Mouse (Mus musculus) hindbrain, embryonic 16.5 days (tissue): Measurements from ENCODE around the gene Akp3. TPM values are rescaled to one million over a fixed set of nuclear protein-coding genes. Genes with fewer than 3 reads are reported as not detected.

Experiments used
- ATAC-seq: fragments of 200-750 bp; cut with Nextera tagmentation; 2 replicates; pipeline ENCODE4 v1.8.0; 2017; ENCODE audit warnings: moderate TSS enrichment, moderate library complexity
- H3K27ac ChIP-seq: fragments of 300-500 bp; sonication (generic); 2 replicates; pipeline ENCODE4 v1.5.1; 2014; ENCODE audit warnings: low read depth, mild to moderate bottlenecking, control low read depth, low read length, moderate library complexity
- H3K27me3 ChIP-seq: fragments of 300-500 bp; sonication (generic); replicated peaks from 2 replicates; pipeline ENCODE4 v1.6.1; 2014; ENCODE audit warnings: low read length; ENCODE audit not compliant: control insufficient read depth, insufficient read depth
- H3K36me3 ChIP-seq: fragments of 300-500 bp; sonication (generic); 2 replicates; pipeline ENCODE4 v1.6.1; 2014; ENCODE audit warnings: mild to moderate bottlenecking, low read length, moderate library complexity, mixed read lengths; ENCODE audit not compliant: control insufficient read depth, insufficient read depth
- H3K4me1 ChIP-seq: fragments of 300-500 bp; sonication (generic); 2 replicates; pipeline ENCODE4 v1.6.1; 2014; ENCODE audit warnings: low read depth, low read length; ENCODE audit not compliant: control insufficient read depth, insufficient read depth
- H3K4me2 ChIP-seq: fragments of 300-500 bp; sonication (generic); 2 replicates; pipeline ENCODE4 v1.6.1; 2014; ENCODE audit warnings: mild to moderate bottlenecking, low read length, control low read depth, moderate library complexity
- H3K4me3 ChIP-seq: fragments of 300-500 bp; sonication (generic); 2 replicates; pipeline ENCODE4 v1.5.1; 2014; ENCODE audit warnings: mild to moderate bottlenecking, low read length, control low read depth, moderate library complexity
- H3K9ac ChIP-seq: fragments of 300-500 bp; sonication (generic); 2 replicates; pipeline ENCODE4 v1.6.1; 2014; ENCODE audit warnings: low read depth, mild to moderate bottlenecking, control low read depth, low read length, moderate library complexity
- H3K9me3 ChIP-seq: fragments of 300-500 bp; sonication (generic); 2 replicates; pipeline ENCODE4 v1.6.1; 2014; ENCODE audit warnings: mild to moderate bottlenecking, low read length, moderate library complexity; ENCODE audit not compliant: control insufficient read depth
- WGBS: fragments of 180-500 bp; shearing (Covaris S2); extraction: QIAGEN DNeasy Blood & Tissue Kit; methylation state at CpG from one replicate; pipeline ENCODE4 v1.1.7; 2014; 5-methylcytosine and 5-hydroxymethylcytosine counted together
- polyA plus RNA-seq: library from polyadenylated mRNA; unstranded; fragments of >200 nt; fragmentation: Nextera tagmentation; extraction: Ambion mirVana; gene quantifications from 2 replicates; pipeline ENCODE4 v1.2.1, GENCODE M21; 2015

The Akp3 gene
- polyA plus RNA-seq, 1 experiment from 2014 or later: 0.09 TPM

DNA sequence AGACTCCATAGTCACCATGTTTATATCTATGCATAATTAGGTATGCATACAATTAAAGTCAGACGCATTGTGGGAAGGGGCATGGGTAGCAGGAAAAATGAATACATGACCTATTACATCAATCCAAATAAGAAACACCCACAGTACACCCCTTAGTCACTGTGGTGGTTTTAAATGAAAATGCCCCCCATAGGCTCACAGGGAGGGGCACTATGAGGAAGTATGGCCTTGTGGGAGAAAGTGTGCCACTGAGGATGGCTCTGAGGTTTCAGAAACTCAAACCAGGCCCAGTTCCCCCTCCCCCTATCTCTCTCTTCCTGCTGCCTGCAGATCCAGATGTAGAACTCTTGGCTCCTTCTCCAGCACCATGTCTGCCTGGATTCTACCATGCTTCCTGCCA lies 20.8 kb upstream of the Akp3 start:
- ATAC-seq: no peak
- Histone ChIP-seq H3K9ac (no peak overlapping the region), H3K4me2 (no peak overlapping the region), H3K4me1 (no peaks in the 10 kb centered on the region), H3K9me3 (no peaks in the 10 kb centered on the region), H3K27ac (no peak overlapping the region), H3K4me3 (no peak overlapping the region), H3K27me3 (no peaks in the 10 kb centered on the region), H3K36me3 (no peaks in the 10 kb centered on the region)
- WGBS: 52% methylated on average over 1 of the region's 1 CpGs

GRCm38 (mm10) chr1:87106536-87106935 lies 18.2 kb upstream of the Akp3 start:
- H3K36me3 ChIP-seq: no peaks in the 10 kb centered on the region

DNA sequence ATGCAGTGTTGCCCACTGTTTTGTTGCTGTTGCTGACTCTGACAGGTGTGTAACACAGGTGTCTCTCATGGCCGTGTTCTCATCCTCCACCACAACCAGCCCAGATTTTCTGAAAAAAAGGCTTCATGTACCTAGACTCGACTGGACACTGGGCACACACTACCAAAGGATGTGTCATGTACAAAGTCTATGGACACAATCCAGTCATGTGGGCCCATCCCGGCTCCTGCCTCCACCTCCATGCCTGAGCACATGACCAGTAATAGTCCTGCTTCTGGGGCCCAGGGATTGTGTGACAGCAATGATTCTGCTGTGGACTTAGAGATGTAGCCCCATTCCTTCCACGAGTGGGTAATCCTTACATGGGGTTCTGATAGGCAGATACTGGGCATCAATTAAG lies 16.2 kb upstream of the Akp3 start:
- no peaks in the 10 kb centered on the region for H3K4me1 ChIP-seq
- no peaks in the 10 kb centered on the region for H3K36me3 ChIP-seq
- WGBS: 86% methylated on average over 4 of the region's 4 CpGs
- no peak overlapping the region for H3K27ac ChIP-seq
- no peak for ATAC-seq
- no peaks in the 10 kb centered on the region for H3K27me3 ChIP-seq
- no peak overlapping the region for H3K4me2 ChIP-seq
- H3K9ac ChIP-seq: no peak overlapping the region
- no peak overlapping the region for H3K4me3 ChIP-seq
- H3K9me3 ChIP-seq: no peaks in the 10 kb centered on the region

More at GRCm38 (mm10) chr1:87106536-87106935, 18.2 kb upstream of the Akp3 start:
- ATAC-seq: no peak
- 72% methylated on average over 8 of the region's 8 CpGs for WGBS
- H3K27ac ChIP-seq: no peak overlapping the region
- H3K4me1 ChIP-seq: no peaks in the 10 kb centered on the region
- H3K9me3 ChIP-seq: no peaks in the 10 kb centered on the region
- H3K4me2 ChIP-seq: no peak overlapping the region
- H3K9ac ChIP-seq: no peak overlapping the region
- H3K27me3 ChIP-seq: no peaks in the 10 kb centered on the region
- no peak overlapping the region for H3K4me3 ChIP-seq

GRCm38 (mm10) chr1:87111719-87112354 lies 12.9 kb upstream of the Akp3 start:
- Histone ChIP-seq H3K27me3 (no peaks in the 10 kb centered on the region), H3K36me3 (no peaks in the 10 kb centered on the region), H3K9me3 (no peaks in the 10 kb centered on the region), H3K4me2 (no peak overlapping the region), H3K27ac (no peak overlapping the region), H3K4me1 (no peaks in the 10 kb centered on the region), H3K4me3 (no peak overlapping the region), H3K9ac (no peak overlapping the region)
- no peak for ATAC-seq
- 36% methylated on average over 9 of the region's 9 CpGs for WGBS

GRCm38 (mm10) chr1:87114784-87115183 lies 10.0 kb upstream of the Akp3 start:
- ATAC-seq: no peak
- 86% methylated on average over 1 of the region's 1 CpGs for WGBS
- no peak overlapping the region for H3K4me2 ChIP-seq
- no peak overlapping the region for H3K4me3 ChIP-seq
- H3K4me1 ChIP-seq: no peaks in the 10 kb centered on the region
- H3K9ac ChIP-seq: no peak overlapping the region
- no peak overlapping the region for H3K27ac ChIP-seq
- H3K36me3 ChIP-seq: no peaks in the 10 kb centered on the region
- no peaks in the 10 kb centered on the region for H3K27me3 ChIP-seq
- H3K9me3 ChIP-seq: no peaks in the 10 kb centered on the region

DNA sequence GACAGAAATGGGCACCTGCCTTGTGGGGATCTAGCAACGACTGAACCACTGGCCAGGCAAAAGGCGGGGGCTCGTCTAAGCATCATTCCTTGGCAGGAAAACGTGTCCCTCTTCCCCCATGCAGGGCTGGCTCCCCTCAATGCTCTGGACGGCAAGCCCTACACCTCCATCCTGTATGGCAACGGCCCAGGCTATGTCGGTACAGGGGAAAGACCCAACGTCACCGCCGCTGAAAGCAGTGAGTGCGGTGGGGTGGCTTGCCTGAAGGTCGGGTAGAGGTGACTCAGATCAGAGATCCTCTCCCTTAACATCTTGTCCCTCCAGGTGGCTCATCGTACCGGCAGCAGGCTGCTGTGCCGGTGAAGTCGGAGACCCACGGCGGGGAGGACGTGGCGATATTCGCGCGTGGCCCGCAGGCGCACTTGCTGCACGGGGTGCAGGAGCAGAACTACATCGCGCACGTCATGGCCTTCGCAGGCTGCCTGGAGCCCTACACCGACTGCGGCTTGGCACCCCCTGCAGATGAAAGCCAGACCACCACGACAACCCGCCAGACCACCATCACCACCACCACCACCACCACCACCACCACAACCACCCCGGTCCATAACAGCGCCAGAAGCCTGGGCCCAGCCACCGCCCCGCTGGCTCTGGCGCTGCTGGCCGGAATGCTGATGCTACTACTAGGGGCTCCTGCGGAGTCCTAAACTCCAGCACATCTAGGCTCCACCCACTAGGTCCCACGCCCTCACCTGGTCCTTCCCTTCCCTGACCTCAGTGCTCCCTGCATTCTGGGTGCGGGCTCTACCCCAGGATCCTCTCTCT lies 2.6 kb downstream of the Akp3 start:
- peak overlapping the region; percentile 52 for H3K4me2 ChIP-seq
- H3K9me3 ChIP-seq: no peaks in the 10 kb centered on the region
- WGBS: 8% methylated on average over 31 of the region's 43 CpGs
- H3K9ac ChIP-seq: peak overlapping the region; percentile 18; the same call in 1 of the 2 replicates
- no peaks in the 10 kb centered on the region for H3K36me3 ChIP-seq
- peaks cover 2% of the 10 kb centered on the region; the same call in 1 of the 2 replicates for H3K4me1 ChIP-seq
- H3K27ac ChIP-seq: no peak overlapping the region
- H3K27me3 ChIP-seq: peaks cover 12% of the 10 kb centered on the region
- H3K4me3 ChIP-seq: peak overlapping the region; percentile 33
- peak; percentile 63 for ATAC-seq

DNA sequence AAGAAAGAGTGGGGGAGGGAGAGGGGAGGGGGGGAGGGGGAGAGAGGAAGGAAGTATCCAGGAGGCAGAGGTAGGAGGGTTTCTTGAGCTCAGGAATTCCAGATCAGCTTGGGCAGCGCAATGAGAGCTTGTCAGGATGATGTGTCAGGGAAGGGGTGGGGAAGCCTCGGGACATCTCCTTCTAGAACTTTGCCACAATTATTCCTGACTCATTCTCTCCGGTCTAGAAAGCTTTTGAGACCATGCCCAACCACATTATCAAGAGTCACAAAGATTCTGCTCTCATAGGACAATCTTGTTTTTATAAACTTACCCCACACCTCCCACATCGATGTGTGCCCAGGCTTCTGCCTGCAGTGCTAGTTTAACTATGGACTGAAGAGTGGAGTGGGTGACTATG lies 7.0 kb downstream of the Akp3 start:
- H3K9me3 ChIP-seq: no peaks in the 10 kb centered on the region
- H3K4me2 ChIP-seq: no peak overlapping the region
- peaks cover 2% of the 10 kb centered on the region; the same call in 1 of the 2 replicates for H3K4me1 ChIP-seq
- no peak overlapping the region for H3K9ac ChIP-seq
- ATAC-seq: no peak
- no peak overlapping the region for H3K4me3 ChIP-seq
- no peak overlapping the region for H3K27ac ChIP-seq
- peaks cover 9% of the 10 kb centered on the region for H3K27me3 ChIP-seq
- WGBS: 85% methylated on average over 4 of the region's 4 CpGs
- H3K36me3 ChIP-seq: no peaks in the 10 kb centered on the region

- Histone ChIP-seq H3K9ac (no peak overlapping the region), H3K27me3 (no peaks in the 10 kb centered on the region), H3K36me3 (no peaks in the 10 kb centered on the region), H3K27ac (no peak overlapping the region), H3K4me1 (peaks cover 7% of the 10 kb centered on the region), H3K4me2 (no peak overlapping the region), H3K9me3 (no peaks in the 10 kb centered on the region), H3K4me3 (no peak overlapping the region)
- 52% methylated on average over 4 of the region's 4 CpGs for WGBS
- peak; percentile 22; the same call in 1 of the 2 replicates for ATAC-seq
Measured at GRCm38 (mm10) chr1:87141550-87141949, 16.8 kb downstream of the Akp3 start.

DNA sequence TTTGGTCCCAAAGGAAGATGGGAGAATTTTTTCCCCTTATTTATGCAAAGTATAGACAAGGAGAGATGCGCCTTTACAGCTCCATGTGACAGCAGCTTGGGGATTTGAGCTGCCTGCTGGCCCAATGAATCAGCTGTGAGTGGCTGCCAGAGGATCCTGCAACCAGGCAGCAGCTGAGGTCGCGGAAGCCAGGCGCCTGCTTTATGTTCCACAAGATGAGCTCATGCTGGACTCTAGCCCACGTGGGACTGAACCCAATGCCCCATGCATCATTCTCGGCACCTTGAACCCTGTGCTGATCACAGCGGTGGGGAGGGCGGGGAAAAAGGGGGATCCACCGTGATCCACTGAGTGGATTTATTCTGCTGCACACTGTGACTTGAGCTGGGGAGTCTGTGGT lies 17.7 kb downstream of the Akp3 start:
- H3K27me3 ChIP-seq: no peaks in the 10 kb centered on the region
- H3K4me3 ChIP-seq: no peak overlapping the region
- H3K9me3 ChIP-seq: no peaks in the 10 kb centered on the region
- H3K9ac ChIP-seq: no peak overlapping the region
- H3K36me3 ChIP-seq: no peaks in the 10 kb centered on the region
- H3K27ac ChIP-seq: peak overlapping the region; percentile 32; the same call in 1 of the 2 replicates
- WGBS: 28% methylated on average over 9 of the region's 9 CpGs
- H3K4me1 ChIP-seq: peaks cover 7% of the 10 kb centered on the region
- peak; percentile 73 for ATAC-seq
- no peak overlapping the region for H3K4me2 ChIP-seq
